Mouse (Mus musculus) right cerebral cortex, postnatal 10 days (tissue): ENCODE data around the gene Birc5.

ENCODE experiments used
- DNase-seq, 2 experiments: peaks; one replicate each; pipeline ENCODE4 v3.0.0; 2021; ENCODE audit warnings: low spot score in 2 of 2

Birc5 gene

GRCm38 (mm10) chr11:117855360-117855759 lies 6.3 kb downstream of the Birc5 start:
- no peak for DNase-seq

GRCm38 (mm10) chr11:117855975-117856374 lies 6.9 kb downstream of the Birc5 start:
- no peak for DNase-seq

- no peak for DNase-seq
These were observed 8.4 kb downstream of the Birc5 start for GRCm38 (mm10) chr11:117857462-117857861.

GRCm38 (mm10) chr11:117858392-117858791 lies 9.3 kb downstream of the Birc5 start:
- DNase-seq, result no peak

GRCm38 (mm10) chr11:117860601-117861000 lies 11.6 kb downstream of the Birc5 start, which contains the start of gene Tmem235:
Gene Tmem235, plus strand, starts transcription at chr11:117860752.
- DNase-seq, result no peak

GRCm38 (mm10) chr11:117863174-117863856 lies 14.3 kb downstream of the Birc5 start:
- no peak for DNase-seq

GRCm38 (mm10) chr11:117864805-117865204 lies 15.8 kb downstream of the Birc5 start:
- DNase-seq, result no peak

GRCm38 (mm10) chr11:117865988-117866387 lies 16.9 kb downstream of the Birc5 start:
- DNase-seq, result no peak

GRCm38 (mm10) chr11:117870688-117871365 lies 21.8 kb downstream of the Birc5 start:
- peak; percentile 84 to 89 for DNase-seq

- no peak for DNase-seq
These were observed 22.3 kb downstream of the Birc5 start for GRCm38 (mm10) chr11:117871376-117871775.

- DNase-seq, result no peak
These were observed 23.0 kb downstream of the Birc5 start for GRCm38 (mm10) chr11:117871911-117872584.

GRCm38 (mm10) chr11:117872861-117873608 lies 24.0 kb downstream of the Birc5 start, which contains the start of gene Tha1:
Gene Tha1, minus strand, starts transcription at chr11:117873481.
- DNase-seq, result peak; percentile 88

- no peak for DNase-seq
These were observed 25.4 kb downstream of the Birc5 start for GRCm38 (mm10) chr11:117874419-117874818.

- DNase-seq, result no peak
These were observed 26.6 kb downstream of the Birc5 start for GRCm38 (mm10) chr11:117875681-117876080.

GRCm38 (mm10) chr11:117877917-117878745 lies 29.1 kb downstream of the Birc5 start:
- peak; percentile 62 to 75 for DNase-seq

- no peak for DNase-seq
These were observed 29.8 kb downstream of the Birc5 start for GRCm38 (mm10) chr11:117878892-117879291.

GRCm38 (mm10) chr11:117879676-117880075 lies 30.6 kb downstream of the Birc5 start:
- no peak for DNase-seq

- no peak for DNase-seq
These were observed 31.4 kb downstream of the Birc5 start for GRCm38 (mm10) chr11:117880336-117880976.

GRCm38 (mm10) chr11:117880977-117881358 lies 31.9 kb downstream of the Birc5 start:
- no peak for DNase-seq

- DNase-seq, result no peak
These were observed 32.7 kb downstream of the Birc5 start for GRCm38 (mm10) chr11:117881787-117882186.
